Mouse (Mus musculus) embryo, embryonic 9.5 days (tissue): ENCODE measurements at regions not wholly inside any gene's neighbourhood (a gene's known extent, or its start where the extent isn't known, plus 50 kb on each side); places are given as distances from the start of the nearest gene placed in this dataset.

Experiments used
- DNase-seq: peaks from one replicate; pipeline ENCODE4 v3.0.0-alpha.2; 2017; ENCODE audit errors: extremely low spot score

DNA sequence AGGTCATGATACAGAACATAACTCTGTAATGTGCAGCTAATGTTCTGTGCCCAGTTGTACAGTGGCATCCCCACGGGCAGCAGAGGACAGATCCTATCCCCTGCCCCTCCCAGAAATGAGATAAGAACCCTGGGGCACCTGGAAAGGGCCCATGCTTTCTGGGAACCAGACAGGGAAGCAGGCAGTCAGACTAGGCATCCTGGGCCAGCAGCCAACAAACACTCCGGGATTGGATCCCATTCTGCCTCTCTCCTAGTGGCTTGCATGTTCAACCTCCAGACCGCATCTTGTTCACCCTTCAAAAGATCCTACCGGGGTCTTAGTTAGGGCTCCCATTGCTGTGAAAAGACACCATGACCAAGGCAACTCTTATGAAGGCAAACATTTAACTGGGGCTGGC lies 229.0 kb upstream of the Rpl38 start:
- DNase-seq = no peak

DNA sequence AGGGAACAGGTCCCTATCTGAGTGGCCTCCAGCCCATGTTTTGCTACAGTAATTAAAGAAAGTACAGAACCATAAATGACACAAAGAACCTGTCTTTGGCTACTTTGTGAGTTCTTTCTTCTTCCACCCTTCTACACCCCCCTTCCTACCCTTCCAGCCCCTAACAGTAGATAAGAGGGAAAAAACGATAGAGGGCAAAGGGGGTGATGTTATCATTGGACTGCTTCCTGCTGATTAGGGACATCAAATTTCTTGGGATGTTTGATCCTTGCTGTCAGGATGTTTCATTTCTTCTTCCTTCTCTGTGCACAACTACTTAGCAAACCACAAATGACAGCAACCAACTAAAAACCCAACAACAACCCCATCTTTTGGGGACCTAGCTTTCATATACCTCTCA lies 232.5 kb upstream of the Rpl38 start:
- DNase-seq = no peak

DNA sequence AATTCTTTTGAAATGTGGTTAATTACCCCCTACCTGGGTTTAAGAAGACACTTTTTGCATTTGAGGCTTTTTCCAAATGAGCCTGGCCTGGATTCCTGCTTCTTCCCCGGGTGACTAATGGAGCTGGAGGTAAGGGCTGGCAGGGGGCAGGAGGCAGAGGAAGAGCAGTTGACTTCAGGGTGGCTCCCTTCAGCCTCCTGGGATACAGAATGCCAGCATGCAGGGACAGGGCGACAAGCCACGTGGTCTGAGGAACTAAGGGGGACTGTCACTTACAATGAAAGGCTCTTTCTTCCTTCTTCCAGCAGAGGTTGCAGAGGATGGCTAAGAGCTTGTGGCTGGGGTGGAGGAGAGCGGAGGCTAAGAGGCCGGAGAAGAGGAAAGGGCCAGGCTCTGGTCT lies 234.8 kb upstream of the Rpl38 start:
- DNase-seq = no peak

- DNase-seq = no peak
These were observed 242.9 kb upstream of the Rpl38 start for GRCm38 (mm10) chr11:114425447-114425846.

DNA sequence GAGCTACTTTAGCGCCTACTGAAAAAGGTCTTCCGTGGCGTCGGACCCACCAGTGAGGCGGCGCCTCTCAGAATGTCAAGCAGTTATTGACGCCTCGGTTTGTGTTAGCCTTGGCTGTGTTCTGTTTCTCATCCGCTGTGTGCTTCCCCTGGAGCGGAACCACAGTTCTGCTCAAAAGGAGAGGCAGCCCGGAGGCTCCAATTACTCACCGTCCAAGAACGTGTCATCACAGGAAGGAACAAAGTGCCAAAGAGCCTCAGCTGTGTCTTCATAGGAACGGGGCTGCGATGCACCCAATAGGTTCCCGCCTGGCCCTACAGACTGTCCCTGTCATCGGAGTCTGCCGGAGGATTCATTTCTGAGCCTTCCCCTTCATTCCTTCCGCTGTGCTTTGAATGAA lies 245.0 kb upstream of the Rpl38 start:
- DNase-seq = no peak

- no peak for DNase-seq
These were observed 249.3 kb upstream of the Rpl38 start for GRCm38 (mm10) chr11:114419002-114419401.

DNA sequence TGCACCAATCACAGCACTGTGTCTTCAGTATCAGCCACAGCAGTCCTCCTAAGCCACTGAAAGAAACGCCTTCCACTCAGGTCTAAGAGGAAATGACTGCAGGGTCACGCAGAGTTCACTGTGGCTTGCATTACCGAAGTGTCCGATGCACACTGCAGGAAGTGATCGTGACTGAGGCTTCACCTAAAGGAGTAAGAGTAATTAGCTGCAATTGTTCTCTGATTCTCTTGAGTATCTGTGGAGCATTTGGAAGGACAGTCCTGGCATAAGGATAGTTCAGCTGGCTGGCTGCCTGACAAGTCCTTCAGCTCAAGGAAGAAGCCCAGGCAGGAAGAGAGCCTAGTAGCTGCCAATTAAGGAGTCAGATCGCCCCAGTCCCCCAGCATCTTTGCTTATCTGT lies 252.2 kb upstream of the Rpl38 start:
- no peak for DNase-seq

DNA sequence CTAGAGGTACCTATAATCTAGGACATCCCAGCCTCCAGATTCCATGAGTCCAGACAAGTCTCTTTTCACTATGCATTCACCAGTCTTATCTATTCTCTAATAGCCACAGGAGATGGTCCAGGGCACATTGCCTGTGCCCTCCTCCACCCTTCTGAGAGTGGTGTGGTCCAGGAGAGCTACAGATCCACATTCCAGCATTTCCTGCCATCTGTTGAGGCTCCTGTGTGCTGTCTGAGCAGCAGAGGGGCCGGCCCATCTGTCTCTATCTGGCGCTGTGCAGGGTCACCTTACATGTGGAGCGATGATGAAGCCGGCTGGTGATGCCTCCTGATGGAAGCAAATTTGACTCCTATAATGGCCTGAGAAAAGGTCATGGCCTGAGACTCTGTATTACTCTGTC lies 263.9 kb upstream of the Rpl38 start:
- peak; percentile 17 for DNase-seq

- peak; percentile 56 for DNase-seq
These were observed 265.6 kb upstream of the Rpl38 start for GRCm38 (mm10) chr11:114402556-114403320.

DNA sequence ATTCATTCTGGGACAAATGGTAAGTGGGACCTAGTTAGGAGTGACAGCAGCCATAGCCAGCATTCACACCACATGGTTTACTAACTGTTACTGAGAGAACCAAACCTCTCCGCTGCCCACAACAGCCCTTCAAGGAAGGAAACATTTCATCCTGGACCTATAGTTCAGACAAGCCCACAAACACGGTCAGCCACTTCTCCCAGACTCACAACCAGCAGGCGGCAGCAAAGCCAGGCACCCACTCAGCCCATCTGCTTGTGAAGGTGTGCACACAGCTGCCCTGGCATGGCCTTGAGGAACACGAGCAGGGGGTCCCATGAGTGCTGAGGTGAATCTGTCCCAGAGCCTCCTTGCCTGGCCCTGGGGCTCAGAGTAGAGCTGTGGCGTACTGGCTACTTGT lies 267.6 kb upstream of the Rpl38 start:
- no peak for DNase-seq

- no peak for DNase-seq
These were observed 276.2 kb upstream of the Rpl38 start for GRCm38 (mm10) chr11:114392161-114392560.

DNA sequence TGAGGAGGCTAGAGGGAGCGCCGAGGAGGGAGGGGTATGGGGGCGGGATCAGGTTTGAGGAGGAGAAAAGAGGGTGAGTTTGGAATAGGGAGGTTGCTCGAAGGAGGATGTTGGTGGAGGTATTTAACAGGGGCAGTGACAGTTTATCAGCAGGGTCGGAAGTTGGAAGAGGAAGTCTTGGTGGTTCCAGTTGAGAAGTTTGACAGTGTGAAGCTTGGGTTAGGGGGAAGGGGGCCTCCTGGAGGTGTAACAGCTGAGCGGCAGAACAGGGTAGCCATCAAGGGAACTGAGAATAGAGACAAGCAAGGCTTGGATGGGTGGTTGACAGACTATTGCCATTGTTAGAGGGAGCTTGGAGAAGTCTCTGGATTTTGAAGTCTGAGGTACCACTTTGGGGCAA lies 276.8 kb upstream of the Rpl38 start:
- no peak for DNase-seq

DNA sequence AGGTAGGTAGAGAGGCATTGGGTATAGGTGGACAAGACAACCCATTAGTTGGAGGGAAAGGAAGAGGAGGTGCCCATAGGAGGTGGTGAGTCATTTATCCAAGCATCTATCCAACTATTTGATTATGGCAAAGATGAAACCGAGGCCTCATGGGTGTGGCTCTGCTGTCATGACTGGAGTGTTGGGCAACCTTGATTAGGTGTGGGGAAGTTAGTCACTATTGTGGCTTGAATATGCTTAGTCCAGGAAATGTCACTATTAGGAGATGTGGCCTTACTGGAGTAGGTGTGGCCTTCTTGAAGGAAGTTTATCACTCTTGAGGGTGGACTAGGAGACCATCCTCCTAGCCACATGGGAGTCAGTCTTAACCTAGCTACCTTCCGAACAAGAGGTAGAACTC lies 281.2 kb upstream of the Rpl38 start:
- DNase-seq = no peak

DNA sequence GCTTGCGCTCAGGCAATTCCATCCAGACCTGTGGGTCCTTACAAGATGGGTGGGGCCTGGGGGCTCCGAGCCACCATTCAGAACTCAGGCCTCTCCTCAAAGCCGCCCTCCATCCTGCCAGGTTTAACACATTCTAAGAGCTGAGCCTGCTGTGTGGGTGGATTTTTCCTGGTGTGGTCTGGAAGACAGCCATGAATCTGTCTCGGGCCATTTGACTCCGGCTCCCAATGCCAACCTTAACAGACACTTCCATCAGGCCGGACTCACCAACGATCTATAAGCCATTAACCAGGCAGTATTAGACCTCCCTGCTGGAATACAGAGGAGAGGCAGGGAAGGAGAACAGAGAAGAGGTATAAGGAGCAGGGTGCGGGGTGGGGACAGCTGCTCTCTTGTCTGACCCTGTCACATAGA lies 288.9 kb upstream of the Rpl38 start:
- peak; percentile 31 for DNase-seq

GRCm38 (mm10) chr11:114375921-114376320 lies 292.4 kb upstream of the Rpl38 start:
- no peak for DNase-seq

DNA sequence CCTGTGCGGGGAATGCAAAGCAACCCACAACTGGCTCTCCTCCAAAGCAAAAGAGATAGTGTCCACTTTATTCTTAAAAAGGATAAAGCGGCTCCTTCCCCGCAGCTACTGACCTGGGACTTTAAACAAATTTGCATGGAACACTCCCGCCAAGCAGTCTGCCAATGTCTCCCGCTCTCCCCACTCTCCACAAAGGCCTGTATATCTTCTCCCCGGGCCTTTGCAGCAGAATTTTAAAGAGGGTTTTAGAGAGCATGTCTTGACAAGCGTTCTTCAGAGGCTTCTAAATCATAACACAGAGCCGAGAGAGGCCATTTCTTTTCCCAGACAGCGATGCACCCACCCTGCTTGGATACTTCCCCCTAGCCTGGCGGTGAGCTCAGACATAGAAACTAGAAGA lies 297.6 kb upstream of the Rpl38 start:
- no peak for DNase-seq

DNA sequence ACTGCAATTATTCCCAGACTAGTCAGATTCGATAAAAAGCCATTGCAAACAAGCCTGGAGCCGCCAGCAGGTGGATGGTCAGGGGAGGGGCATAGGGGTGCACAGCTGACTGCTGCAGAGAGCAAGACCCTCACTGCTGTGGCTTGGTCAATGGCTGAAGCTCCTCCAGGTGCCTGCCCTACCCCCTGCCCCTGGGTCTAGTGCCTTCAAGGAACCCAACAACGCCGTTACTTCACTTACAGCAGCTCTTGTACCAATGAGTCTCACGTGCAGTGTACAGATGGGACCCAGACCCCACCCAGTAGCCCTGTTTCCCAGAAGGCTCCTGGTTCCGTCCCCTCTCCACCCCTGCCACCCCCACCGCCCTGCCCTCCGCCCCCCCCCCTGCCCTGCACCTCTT lies 300.5 kb upstream of the Rpl38 start:
- DNase-seq = no peak

- no peak for DNase-seq
These were observed 294.1 kb upstream of the Sdk2 start for GRCm38 (mm10) chr11:114360946-114361345.

GRCm38 (mm10) chr11:114360321-114360720 lies 293.5 kb upstream of the Sdk2 start:
- DNase-seq = no peak

GRCm38 (mm10) chr11:114352146-114352795 lies 285.4 kb upstream of the Sdk2 start:
- no peak for DNase-seq

DNA sequence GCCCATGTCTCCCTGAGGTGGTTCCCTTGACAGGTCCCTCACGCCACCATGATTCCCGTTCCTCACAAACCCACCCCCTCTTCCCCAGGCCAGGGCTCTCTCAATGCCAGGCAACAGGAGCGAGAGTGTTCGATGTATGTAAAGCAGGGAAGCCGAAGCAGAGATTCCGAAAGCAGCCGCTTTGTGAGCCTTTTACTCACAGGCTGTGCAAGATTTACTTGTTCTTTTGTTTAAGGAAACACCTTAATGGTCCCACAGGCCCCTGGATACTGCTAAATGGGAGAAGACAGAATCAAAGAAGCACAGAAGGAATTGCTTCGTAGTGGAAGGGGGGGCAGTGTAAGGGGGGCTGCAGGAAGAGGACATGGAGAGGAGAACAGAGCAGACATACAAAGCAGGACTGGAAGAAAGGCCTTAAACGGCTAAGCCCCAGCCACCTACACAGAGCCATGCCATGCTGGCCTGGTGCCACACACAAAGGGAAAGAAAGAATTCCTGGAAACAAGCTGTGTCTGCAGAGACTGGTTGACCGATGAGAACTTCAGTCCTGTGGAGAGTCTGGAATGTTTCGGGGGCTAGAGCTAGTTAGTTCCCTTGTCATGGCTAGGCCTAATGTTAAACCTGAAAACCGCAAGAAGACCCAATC lies 270.1 kb upstream of the Sdk2 start:
- no peak for DNase-seq

- DNase-seq = no peak
These were observed 269.3 kb upstream of the Sdk2 start for GRCm38 (mm10) chr11:114335950-114336838.
